Mouse (Mus musculus) adipocyte (in vitro differentiated cells): ENCODE measurements around the gene Eif3d.

Experiments used
- DNase-seq: peaks from one replicate; pipeline ENCODE4 v3.0.0-alpha.2; 2016; ENCODE audit warnings: low spot score

Gene Eif3d

GRCm38 (mm10) chr15:77952921-77953320 lies 17.7 kb downstream of the Eif3d start:
- no peak for DNase-seq

GRCm38 (mm10) chr15:77949061-77949460 lies 21.6 kb downstream of the Eif3d start:
- DNase-seq = no peak

GRCm38 (mm10) chr15:77945711-77946110 lies 24.9 kb downstream of the Eif3d start:
- DNase-seq = peak; percentile 58

DNA sequence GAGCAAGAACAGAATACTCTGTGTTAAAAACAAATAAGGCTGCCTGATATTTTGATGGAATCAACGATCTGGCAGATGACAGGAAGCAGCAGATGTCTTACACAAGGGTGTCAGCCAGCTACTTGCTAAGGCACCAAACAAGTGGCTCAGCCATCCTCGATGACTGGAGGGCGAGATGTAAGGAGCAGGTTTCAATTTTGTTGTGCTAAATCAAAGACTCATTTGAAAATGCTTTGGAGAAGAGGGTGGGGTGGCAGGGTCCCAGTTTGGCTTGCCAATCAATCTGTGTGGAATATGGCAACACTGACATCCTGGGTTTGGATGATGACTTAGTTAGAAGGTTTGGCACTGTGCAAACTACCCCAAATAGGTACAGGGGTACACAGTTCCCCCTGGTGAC lies 29.1 kb downstream of the Eif3d start:
- no peak for DNase-seq

DNA sequence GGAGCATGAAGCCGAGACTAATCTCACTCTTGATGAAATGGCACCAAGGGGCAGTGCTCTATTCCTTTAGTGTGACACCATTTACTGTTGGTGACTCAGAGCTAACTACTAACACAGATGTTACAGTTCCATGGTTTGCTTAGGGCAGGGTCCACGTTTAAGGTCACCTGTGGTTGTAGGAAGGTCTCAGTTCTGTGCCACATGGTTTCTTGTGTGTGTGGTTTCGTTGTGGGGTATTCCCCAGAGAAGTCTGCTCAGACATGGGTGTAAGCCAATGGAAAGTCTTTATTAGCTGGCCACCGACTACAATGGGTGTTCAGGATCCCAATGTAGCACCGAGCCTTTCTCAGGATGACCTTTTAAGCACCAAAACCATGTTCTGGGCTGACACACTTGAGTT lies 32.1 kb downstream of the Eif3d start:
- no peak for DNase-seq

DNA sequence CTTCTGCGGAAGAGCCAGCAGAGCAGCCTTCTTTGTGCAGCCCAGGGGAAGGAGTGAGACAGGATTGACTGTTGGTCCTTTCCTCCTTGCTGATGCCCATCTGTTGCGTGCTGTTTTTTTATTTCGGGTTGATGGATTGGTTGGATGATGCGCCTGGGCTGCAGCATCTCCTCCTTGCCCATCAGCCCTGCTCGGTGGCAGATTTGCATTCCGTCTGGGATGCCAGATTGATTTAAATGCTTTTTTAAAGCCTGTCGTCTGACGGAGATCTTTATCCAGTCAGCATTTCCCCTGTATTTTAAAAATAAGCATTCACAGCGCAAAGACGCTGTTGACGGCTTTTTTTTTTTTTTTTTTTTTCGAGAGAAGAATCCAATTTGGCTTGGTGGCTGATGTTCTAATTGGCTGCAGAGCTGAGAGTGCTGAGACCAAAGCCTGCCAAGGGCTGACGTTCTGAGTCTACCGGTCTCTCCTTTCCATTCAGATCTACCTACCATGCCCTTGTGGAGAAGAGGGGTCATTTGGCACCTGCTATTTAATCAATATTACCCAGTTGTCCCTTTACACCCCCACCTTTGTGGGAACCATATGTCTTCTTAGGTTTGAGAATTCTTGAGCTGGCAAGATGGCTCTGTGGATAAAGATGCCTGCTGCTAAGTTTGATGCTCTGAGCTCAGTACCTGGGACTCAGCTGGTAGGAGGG lies 34.8 kb downstream of the Eif3d start:
- DNase-seq = no peak

- DNase-seq = no peak
These were observed 35.6 kb downstream of the Eif3d start for GRCm38 (mm10) chr15:77934968-77935367.

- DNase-seq = peak; percentile 72
These were observed 36.3 kb downstream of the Eif3d start for GRCm38 (mm10) chr15:77934326-77934725.

GRCm38 (mm10) chr15:77933770-77934169 lies 36.8 kb downstream of the Eif3d start:
- peak; percentile 95 for DNase-seq

- DNase-seq = no peak
These were observed 37.4 kb downstream of the Eif3d start for GRCm38 (mm10) chr15:77933222-77933621.

- DNase-seq = no peak
These were observed 39.0 kb downstream of the Eif3d start for GRCm38 (mm10) chr15:77931689-77932016.

- peak; percentile 31 for DNase-seq
These were observed 39.5 kb downstream of the Eif3d start for GRCm38 (mm10) chr15:77930986-77931688.

DNA sequence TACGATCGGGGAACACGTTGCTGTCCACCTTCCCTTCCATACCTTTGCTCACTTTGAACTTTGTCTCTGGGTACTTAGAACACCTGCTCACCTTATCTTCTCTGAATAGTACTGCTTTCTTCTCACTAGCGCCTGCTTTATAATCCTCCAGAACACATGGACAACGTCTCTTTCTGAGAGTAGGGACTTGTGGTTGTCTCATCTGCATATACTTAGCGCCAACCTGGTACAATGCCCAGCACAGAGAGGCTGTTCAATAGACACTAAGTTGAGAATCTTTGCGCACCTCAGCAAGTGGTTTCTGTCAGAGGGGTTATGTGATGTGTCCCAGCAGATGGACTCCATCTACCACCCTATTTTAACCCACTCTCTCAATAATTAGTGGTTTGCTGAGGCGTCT lies 40.8 kb downstream of the Eif3d start:
- DNase-seq = no peak

DNA sequence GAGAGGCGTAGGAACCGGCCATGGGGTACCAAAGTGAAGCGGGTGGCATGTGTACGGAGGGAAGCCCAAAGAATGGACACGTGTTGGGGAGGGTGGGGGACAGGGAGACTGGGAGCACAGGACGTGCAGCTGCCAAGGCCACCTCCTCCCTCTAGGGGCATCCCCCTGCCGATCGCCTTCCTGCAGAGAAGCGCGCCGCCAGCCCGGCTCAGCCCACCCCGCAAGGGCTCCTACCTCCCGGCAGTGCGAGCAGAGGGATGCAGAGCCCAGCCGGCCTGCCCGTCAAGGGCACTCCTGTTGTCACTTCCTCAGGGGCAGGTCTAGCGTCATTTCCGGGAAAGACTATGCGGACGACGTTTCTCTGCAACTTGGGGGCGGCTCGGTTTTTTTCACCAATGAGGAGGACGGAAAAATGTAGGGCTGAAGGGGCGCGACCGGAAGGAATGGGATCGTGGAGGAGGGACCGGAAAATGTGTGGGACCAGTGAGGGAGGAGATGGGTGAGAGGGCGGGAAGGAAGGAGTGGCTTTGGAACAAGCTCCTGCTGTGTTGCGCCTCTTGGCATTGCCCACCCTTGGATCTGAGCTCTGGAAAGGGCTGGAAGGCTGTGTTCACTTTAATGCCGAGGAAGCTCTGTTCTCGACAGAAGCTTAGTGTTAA lies 41.8 kb downstream of the Eif3d start, which contains the start of gene Txn2:
Gene Txn2, minus strand, starts transcription at position 334 of the 659 bp plus-strand sequence.
- DNase-seq = peak; percentile 100

DNA sequence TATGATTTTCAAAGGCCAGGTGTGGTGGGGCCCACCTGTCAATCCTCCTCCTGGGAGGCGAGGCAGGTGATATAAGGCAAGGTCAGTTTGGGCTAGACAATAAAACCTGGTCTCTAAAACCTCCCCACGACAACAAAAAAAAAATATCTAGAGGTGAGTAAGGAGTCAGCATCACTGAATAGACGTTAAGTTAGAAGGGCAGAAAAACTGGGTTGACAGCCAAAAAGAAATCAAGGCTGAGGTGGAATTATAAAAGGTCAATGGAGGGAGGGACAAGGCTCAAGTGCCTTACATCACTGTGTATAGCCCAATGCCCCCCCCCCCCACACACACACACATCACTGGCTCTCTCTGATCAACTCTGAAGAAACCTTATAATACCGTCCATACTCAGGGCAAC lies 42.5 kb downstream of the Eif3d start:
- DNase-seq = no peak

DNA sequence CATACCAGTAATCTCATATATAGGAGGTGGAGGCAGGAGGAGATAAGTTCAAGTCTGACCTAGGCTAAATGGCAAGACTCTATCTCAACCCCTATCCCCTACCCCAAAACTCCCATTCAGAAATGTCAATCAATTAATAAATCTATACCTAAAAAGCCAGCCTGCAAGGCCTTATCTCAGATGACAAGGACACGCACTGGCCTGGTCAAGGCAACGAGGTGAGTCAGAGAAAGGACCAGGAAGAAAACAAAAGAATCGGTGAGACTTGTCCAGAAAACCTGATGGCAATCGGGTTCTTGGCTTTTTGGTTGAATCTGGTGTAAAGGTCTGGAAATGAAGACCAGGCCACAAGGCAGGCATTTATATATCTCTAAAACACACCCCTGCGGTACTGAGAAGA lies 43.7 kb downstream of the Eif3d start:
- DNase-seq = no peak

DNA sequence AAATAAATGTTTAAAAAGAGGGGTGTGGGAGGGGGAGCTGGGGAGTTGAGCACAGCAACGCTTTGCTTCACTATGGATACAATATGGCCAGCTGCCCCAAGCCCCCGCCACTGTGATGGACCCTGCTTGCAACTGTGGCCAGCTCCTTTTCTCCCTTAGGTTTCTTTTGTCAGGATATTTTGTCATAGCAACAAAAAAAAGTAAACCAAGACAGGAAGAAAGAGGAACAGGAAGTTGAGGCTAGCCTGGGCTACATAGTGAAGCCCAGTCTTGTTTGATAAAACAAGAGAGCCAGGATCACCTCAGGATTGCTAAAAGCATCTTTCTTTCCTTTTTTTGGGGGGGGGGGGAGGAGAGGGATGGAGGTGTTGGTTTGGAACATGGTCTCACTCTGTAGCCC lies 45.4 kb downstream of the Eif3d start:
- no peak for DNase-seq

- DNase-seq = no peak
These were observed 47.2 kb downstream of the Eif3d start for GRCm38 (mm10) chr15:77923267-77924035.

DNA sequence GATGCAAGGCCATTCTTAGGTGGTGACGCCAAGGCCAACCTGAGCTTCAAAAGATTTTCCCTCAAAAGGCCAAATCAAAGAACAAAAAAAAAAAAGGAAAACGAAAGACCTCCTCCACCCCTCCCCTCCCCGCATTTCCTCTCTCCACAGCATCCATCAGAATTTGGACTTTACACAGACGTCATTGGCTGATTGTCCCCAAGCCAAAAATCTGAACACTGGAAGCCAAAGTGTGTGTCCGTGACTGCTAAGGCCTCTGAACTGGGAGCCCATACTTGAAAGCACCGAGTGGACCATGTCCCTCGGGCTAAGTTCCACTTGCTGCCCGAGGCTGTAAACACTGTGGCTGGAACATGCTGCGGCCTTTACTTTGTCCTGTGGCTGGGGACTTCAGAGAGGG lies 47.9 kb downstream of the Eif3d start:
- DNase-seq = no peak

DNA sequence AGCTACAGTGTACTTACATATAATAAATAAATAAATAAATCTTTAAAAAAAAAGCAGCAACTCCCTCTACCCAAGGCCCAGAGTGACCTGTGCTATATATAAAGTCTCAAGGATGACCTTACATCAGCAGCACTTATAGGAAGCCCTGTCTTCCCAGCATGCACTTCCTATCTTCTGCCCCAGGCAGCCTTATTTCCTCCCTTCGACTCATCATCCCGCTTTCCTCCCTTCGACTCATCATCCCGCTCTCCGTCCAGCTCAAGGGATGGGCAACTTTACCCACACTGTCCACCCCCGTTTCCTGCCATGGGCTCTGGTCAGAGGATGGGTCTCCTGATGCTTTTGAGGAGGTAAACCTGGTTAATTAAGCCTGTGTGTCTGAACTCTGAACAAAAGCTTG lies 49.0 kb downstream of the Eif3d start:
- DNase-seq = no peak

- peak; percentile 62 for DNase-seq
These were observed 49.8 kb downstream of the Eif3d start for GRCm38 (mm10) chr15:77920511-77921462.
